In genomic region chr10:33624131-33624879, GRCm38 (mm10) we compare ENCODE assay signal across 9 mouse cellular contexts. TPM values are rescaled to one million over a fixed set of nuclear protein-coding genes. Genes with fewer than 3 reads are reported as not detected.
DNase-seq lines count a peak whose midpoint lies in the region; ATAC-seq and TF ChIP-seq lines count a peak whose summit lies in the region.
"Had no signal": no experiment of that assay in that cellular context is flagged by ENCODE, and none has a peak within 500 bp of the region (broad histone marks: within the 10 kb centered on the region; RNA-seq: fewer than 3 reads in every experiment).

Gene Clvs2, minus strand, starts transcription at chr10:33624769.

- H3K79me2 ChIP-seq in heart, adult 2 months (replicated peaks; ENCODE audit: control insufficient read depth, insufficient read depth, low read length): no peaks in the 10 kb centered on the region

- intact Hi-C loops in heart, adult 2 months (cut with DNase I): no loop called here

- H3K36me3 ChIP-seq in heart, adult 2 months (ENCODE audit: control insufficient read depth, insufficient read depth, low read length): no peaks in the 10 kb centered on the region
- no peaks in the 10 kb centered on the region for H3K36me3 ChIP-seq in ES-Bruce4 (ENCODE audit: control insufficient read depth, insufficient read depth, low read length, poor library complexity, severe bottlenecking)
- H3K36me3 ChIP-seq in heart, embryonic 16.5 days (ENCODE audit: control insufficient read depth, insufficient read depth): no peaks in the 10 kb centered on the region
- no peaks in the 10 kb centered on the region for H3K36me3 ChIP-seq in neural tube, embryonic 14.5 days (ENCODE audit: control insufficient read depth, insufficient read depth, low read length)
- H3K36me3 ChIP-seq: G1E had no signal

- ATAC-seq in heart, embryonic 16.5 days (replicated peaks; ENCODE audit: extremely low read depth, insufficient read depth, low FRiP score): no peak
- peak; percentile 96 for ATAC-seq in neural tube, embryonic 14.5 days (ENCODE audit: low read depth)

- H3K27me3 ChIP-seq in heart, adult 2 months (ENCODE audit: control insufficient read depth, insufficient read depth, low read length): no peaks in the 10 kb centered on the region
- no peaks in the 10 kb centered on the region for H3K27me3 ChIP-seq in ES-Bruce4 (ENCODE audit: control insufficient read depth, insufficient read depth, low read length, poor library complexity, severe bottlenecking)
- H3K27me3 ChIP-seq in heart, embryonic 16.5 days (ENCODE audit: control insufficient read depth, insufficient read depth, low read length): no peaks in the 10 kb centered on the region; the same call in 1 of the 2 replicates
- H3K27me3 ChIP-seq in neural tube, embryonic 14.5 days (ENCODE audit: control insufficient read depth, insufficient read depth, low read length): no peaks in the 10 kb centered on the region

- H3K4me2 ChIP-seq in heart, embryonic 16.5 days (ENCODE audit: low read depth, low read length): peak within 1 kb of the TSS; percentile 72
- H3K4me2 ChIP-seq in neural tube, embryonic 14.5 days (ENCODE audit: low read depth, low read length): peak within 1 kb of the TSS; percentile 79

- 3% methylated on average over 37 of the region's 37 CpGs for WGBS in heart, adult 2 months
- 2% methylated on average over 37 of the region's 37 CpGs for WGBS in heart, embryonic 16.5 days
- WGBS in neural tube, embryonic 14.5 days: 2% methylated on average over 37 of the region's 37 CpGs

- H3K9ac ChIP-seq in heart, adult 2 months (ENCODE audit: low read depth, low read length): no peak within 1 kb of the TSS
- peak within 1 kb of the TSS; percentile 17 for H3K9ac ChIP-seq in ES-Bruce4 (ENCODE audit: low read depth, poor library complexity, severe bottlenecking)
- H3K9ac ChIP-seq in heart, embryonic 16.5 days (ENCODE audit: low read length): peak within 1 kb of the TSS; percentile 49
- H3K9ac ChIP-seq in neural tube, embryonic 14.5 days (replicated peaks; ENCODE audit: low read depth, low read length): peak within 1 kb of the TSS; percentile 89

- H3K27ac ChIP-seq in heart, adult 2 months: no peak within 1 kb of the TSS
- H3K27ac ChIP-seq in ES-Bruce4 (ENCODE audit: insufficient read depth, low read length): no peak within 1 kb of the TSS; the same call in 1 of the 2 replicates
- no peak within 1 kb of the TSS for H3K27ac ChIP-seq in heart, embryonic 16.5 days (ENCODE audit: low read length)
- H3K27ac ChIP-seq in neural tube, embryonic 14.5 days (ENCODE audit: low read depth, low read length): peak within 1 kb of the TSS; percentile 88

- DNase-seq in heart, adult 2 months: peak; percentile 2 to 21
- no peak for DNase-seq in heart, adult 18-20 months
- peak; percentile 57 for DNase-seq in embryo, embryonic 11 days
- peak; percentile 84 to 87 for DNase-seq in left cerebral cortex, adult 8-10 months (ENCODE audit: low spot score in 2 of 2)
- no peak for DNase-seq in thymus, postnatal 25 days

- no peak for TF ChIP-seq POLR2A in heart, adult 2 months (IDR thresholded peaks at IDR 0.05; ENCODE audit: insufficient read depth, low read depth, low read length)
- no peak for TF ChIP-seq POLR2A in ES-Bruce4 (IDR thresholded peaks at IDR 0.05; ENCODE audit: insufficient read depth, low read length)

- no peak for TF ChIP-seq CTCF in heart, adult 2 months (IDR thresholded peaks at IDR 0.05)
- TF ChIP-seq CTCF in ES-Bruce4 (IDR thresholded peaks at IDR 0.05; ENCODE audit: low read depth, low read length): no peak

- H3K9me3 ChIP-seq in ES-Bruce4 (replicated peaks; ENCODE audit: control insufficient read depth, insufficient read depth, low read length, poor library complexity, severe bottlenecking): no peaks in the 10 kb centered on the region
- H3K9me3 ChIP-seq in heart, embryonic 16.5 days (replicated peaks; ENCODE audit: control insufficient read depth, low read length): no peaks in the 10 kb centered on the region
- no peaks in the 10 kb centered on the region for H3K9me3 ChIP-seq in neural tube, embryonic 14.5 days (ENCODE audit: control insufficient read depth, low read length)
- H3K9me3 ChIP-seq: G1E had no signal

- no peaks in the 10 kb centered on the region for H3K4me1 ChIP-seq in heart, adult 2 months (ENCODE audit: control insufficient read depth, insufficient read depth, low read length)
- no peaks in the 10 kb centered on the region for H3K4me1 ChIP-seq in ES-Bruce4 (ENCODE audit: control insufficient read depth, insufficient read depth, low read length)
- H3K4me1 ChIP-seq in heart, embryonic 16.5 days (ENCODE audit: control insufficient read depth, insufficient read depth, low read length): peaks cover 5% of the 10 kb centered on the region
- H3K4me1 ChIP-seq in neural tube, embryonic 14.5 days (ENCODE audit: control insufficient read depth, insufficient read depth, low read length): peaks cover 11% of the 10 kb centered on the region

- no peak for TF ChIP-seq EP300 in heart, adult 2 months (IDR thresholded peaks at IDR 0.05; ENCODE audit: insufficient read depth, low read depth, low read length)
- TF ChIP-seq EP300 in ES-Bruce4 (IDR thresholded peaks at IDR 0.05; ENCODE audit: insufficient read depth, low read depth, low read length): no peak

- H3K4me3 ChIP-seq in heart, adult 2 months: no peak within 1 kb of the TSS
- peak within 1 kb of the TSS; percentile 96 for H3K4me3 ChIP-seq in ES-Bruce4 (ENCODE audit: low read depth, low read length)
- H3K4me3 ChIP-seq in heart, embryonic 16.5 days (ENCODE audit: low read length): peak within 1 kb of the TSS; percentile 48
- peak within 1 kb of the TSS; percentile 60 for H3K4me3 ChIP-seq in neural tube, embryonic 14.5 days (ENCODE audit: low read depth, low read length)

RNA-seq across cellular contexts. Expression of gene Clvs2, which starts in this region (rescaled TPM):
- not detected for total RNA-seq in heart, adult 2 months (2021)
- not detected in 2 replicates for polyA plus RNA-seq in heart, adult 2 months (2012; rRNA removed)
- total RNA-seq in heart, adult 18-20 months (2021): not detected
- polyA plus RNA-seq in ES-Bruce4 (2011; ENCODE audit: insufficient read depth, insufficient read length, low read depth, missing spikeins): 0.53 and 1.3 TPM in 2 replicates
- not detected in 2 replicates for polyA plus RNA-seq in heart, embryonic 16.5 days (2015; fragmentation: Nextera tagmentation; extraction: Ambion mirVana)
- total RNA-seq in left cerebral cortex, adult 8-10 months (2022): 10 to 100 TPM; 53.9 to 70.7 (median 57.5) TPM
- 19.4 and 26.7 TPM in 2 replicates for polyA plus RNA-seq in neural tube, embryonic 14.5 days (2014; fragmentation: Nextera tagmentation; extraction: Ambion mirVana)
- polyA plus RNA-seq: G1E had no signal

Comparison
In these comparisons a context has a peak if more than half of its experiments do, and no peak if none do; other contexts are left out.
1. RNA of gene Clvs2 (total RNA-seq): 53.9 to 70.7 TPM in left cerebral cortex, adult 8-10 months; not detected in heart, adult 2 months and not detected in heart, adult 18-20 months; every median in the first group is over 10 times any median in the second.
2. Peak in DNase-seq in heart, adult 2 months; RNA of the gene not detected or under 1 TPM.
3. DNase-seq: peak in embryo, embryonic 11 days (single experiment) and left cerebral cortex, adult 8-10 months (2 of 2); none in heart, adult 18-20 months (0 of 2) and thymus, postnatal 25 days (single experiment).